Mouse (Mus musculus) bone marrow, adult 2 months (tissue): ENCODE measurements at regions not wholly inside any gene's neighbourhood (a gene's known extent, or its start where the extent isn't known, plus 50 kb on each side); places are given as distances from the start of the nearest gene placed in this dataset.

ENCODE experiments used
- CTCF ChIP-seq: fragments of 200-500 bp; IDR thresholded peaks from 2 replicates; pipeline ENCODE4 v1.5.1; 2011; ENCODE audit warnings: low read length, control low read depth; ENCODE audit not compliant: control insufficient read depth, insufficient read depth
- POLR2A ChIP-seq: fragments of 200-500 bp; IDR thresholded peaks from 2 replicates; pipeline ENCODE4 v1.6.1; 2011; ENCODE audit warnings: low read depth, mild to moderate bottlenecking, control low read depth, low read length, borderline replicate concordance; ENCODE audit not compliant: control insufficient read depth

DNA sequence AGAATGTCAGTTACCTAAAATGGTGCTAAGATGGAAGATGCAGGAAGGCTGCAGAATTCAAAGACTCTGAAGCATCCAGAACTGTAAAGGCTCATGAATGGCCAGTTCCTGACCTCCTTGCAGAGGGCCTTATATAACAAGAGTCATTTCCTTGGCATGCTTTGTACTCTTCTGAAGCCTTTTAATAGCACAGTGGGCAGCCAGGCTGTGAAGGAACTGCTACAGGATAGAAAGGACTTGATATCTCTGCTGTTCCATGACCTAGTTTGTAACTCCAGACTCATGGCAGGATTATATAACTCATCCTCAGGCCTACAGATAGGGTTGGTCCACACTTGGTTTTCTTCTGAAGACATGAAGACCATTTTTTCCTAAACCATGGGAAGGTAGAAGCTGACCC is 143.7 kb upstream of the Mmadhc start:
- no peak for TF ChIP-seq CTCF
- TF ChIP-seq POLR2A: no peak
